Mouse (Mus musculus) liver, postnatal 0 days (tissue): ENCODE data around the gene Gm10188.

ENCODE experiments used
- CTCF ChIP-seq: sonication (generic); IDR thresholded peaks from 2 replicates; pipeline ENCODE4 v1.5.1; 2016; ENCODE audit warnings: antibody characterized with exemption, low read depth
- EP300 ChIP-seq: IDR thresholded peaks from 2 replicates; pipeline ENCODE4 v1.6.1; 2016; ENCODE audit warnings: antibody characterized with exemption, low read depth, mild to moderate bottlenecking

- no peak for TF ChIP-seq CTCF
- no peak for TF ChIP-seq EP300
Observed at GRCm38 (mm10) chr1:132196337-132196736, 33.2 kb downstream of the Gm10188 start.
